9 mouse cellular contexts compared by ENCODE assay signal in the genomic region with DNA sequence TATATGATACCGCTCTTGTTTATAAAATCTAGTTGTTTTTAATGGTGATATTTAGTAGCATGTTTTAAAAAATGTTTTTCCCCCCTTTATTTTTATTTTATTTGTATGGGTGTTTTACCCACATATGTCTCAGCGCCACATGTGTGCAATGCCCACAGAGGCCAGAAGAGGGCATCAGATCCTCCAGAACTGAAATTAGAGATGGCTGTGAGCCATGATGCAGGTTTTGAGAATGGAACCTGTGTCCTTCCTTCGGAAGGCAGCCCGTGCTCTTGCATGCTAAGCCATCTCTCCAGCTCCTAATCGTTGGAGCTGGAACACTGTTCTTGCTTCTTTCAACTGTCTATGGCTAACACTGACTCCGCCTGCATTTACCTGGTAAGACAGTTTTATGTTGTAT. TPM values are rescaled to one million over a fixed set of nuclear protein-coding genes. Genes with fewer than 3 reads are reported as not detected.
DNase-seq lines count a peak whose midpoint lies in the region; ATAC-seq lines count a peak whose summit lies in the region.
"Had no signal": no experiment of that assay in that cellular context is flagged by ENCODE, and none has a peak within 500 bp of the region (broad histone marks: within the 10 kb centered on the region; RNA-seq: fewer than 3 reads in every experiment).

No protein-coding gene starts in this region.

- H3K4me1 ChIP-seq in forebrain, embryonic 10.5 days = no peaks in the 10 kb centered on the region
- no peaks in the 10 kb centered on the region for H3K4me1 ChIP-seq in forebrain, embryonic 13.5 days
- H3K4me1 ChIP-seq: stomach, embryonic 15.5 days had no signal

- H3K27ac ChIP-seq in forebrain, embryonic 10.5 days = no peak overlapping the region
- no peak overlapping the region for H3K27ac ChIP-seq in forebrain, embryonic 13.5 days
- H3K27ac ChIP-seq: stomach, embryonic 15.5 days had no signal

- 77% methylated on average over 6 of the region's 6 CpGs for WGBS in forebrain, embryonic 10.5 days
- WGBS in forebrain, embryonic 13.5 days = 77% methylated on average over 6 of the region's 6 CpGs

- no peaks in the 10 kb centered on the region for H3K9me3 ChIP-seq in forebrain, embryonic 10.5 days
- H3K9me3 ChIP-seq in forebrain, embryonic 13.5 days (replicated peaks) = no peaks in the 10 kb centered on the region
- H3K9me3 ChIP-seq: stomach, embryonic 15.5 days had no signal

- H3K9ac ChIP-seq in forebrain, embryonic 13.5 days = no peak overlapping the region
- H3K9ac ChIP-seq: stomach, embryonic 15.5 days had no signal

- ATAC-seq in forebrain, embryonic 13.5 days = no peak

- no peak overlapping the region for H3K4me3 ChIP-seq in forebrain, embryonic 10.5 days
- no peak overlapping the region for H3K4me3 ChIP-seq in forebrain, embryonic 13.5 days
- H3K4me3 ChIP-seq: stomach, embryonic 15.5 days had no signal

- DNase-seq in forebrain, embryonic 10.5 days (ENCODE audit: extremely low spot score, low spot score) = peak; percentile 48
- peak; percentile 46 for DNase-seq in urinary bladder, postnatal 25 days (ENCODE audit: low spot score)
- DNase-seq in urinary bladder, postnatal 10 days (ENCODE audit: low spot score) = no peak
- peak; percentile 38 for DNase-seq in embryo, embryonic 9.5 days (ENCODE audit: extremely low spot score)
- peak; percentile 58 for DNase-seq in kidney, adult 9 months
- DNase-seq in lung, adult 18-20 months = peak; percentile 16 to 27
- DNase-seq in right cerebral cortex, postnatal 4 days = peak; percentile 78

- H3K36me3 ChIP-seq in forebrain, embryonic 10.5 days (replicated peaks) = peaks cover 11% of the 10 kb centered on the region
- peaks cover 7% of the 10 kb centered on the region; the same call in 1 of the 2 replicates for H3K36me3 ChIP-seq in forebrain, embryonic 13.5 days (ENCODE audit: poor library complexity, severe bottlenecking)

- no peaks in the 10 kb centered on the region for H3K27me3 ChIP-seq in forebrain, embryonic 10.5 days (ENCODE audit: poor library complexity, severe bottlenecking)
- no peaks in the 10 kb centered on the region for H3K27me3 ChIP-seq in forebrain, embryonic 13.5 days
- H3K27me3 ChIP-seq: stomach, embryonic 15.5 days had no signal

- H3K4me2 ChIP-seq in forebrain, embryonic 13.5 days = no peak overlapping the region
- H3K4me2 ChIP-seq: stomach, embryonic 15.5 days had no signal

RNA-seq across cellular contexts. Expression of a gene that starts 33.8 kb away (rescaled TPM):
- polyA plus RNA-seq in forebrain, embryonic 10.5 days (2016; fragmentation: Nextera tagmentation; extraction: Ambion mirVana) = 34.6 and 36.3 TPM in 2 replicates
- polyA plus RNA-seq in forebrain, embryonic 13.5 days (2015; fragmentation: Nextera tagmentation; extraction: Ambion mirVana) = 37.3 and 38.2 TPM in 2 replicates

RNA-seq across cellular contexts. Expression of a gene that starts 34.0 kb away (rescaled TPM):
- 33.3 and 38.0 TPM in 2 replicates for polyA plus RNA-seq in forebrain, embryonic 10.5 days (2016; fragmentation: Nextera tagmentation; extraction: Ambion mirVana)
- 102 and 107 TPM in 2 replicates for polyA plus RNA-seq in forebrain, embryonic 13.5 days (2015; fragmentation: Nextera tagmentation; extraction: Ambion mirVana)
